In the genomic region with DNA sequence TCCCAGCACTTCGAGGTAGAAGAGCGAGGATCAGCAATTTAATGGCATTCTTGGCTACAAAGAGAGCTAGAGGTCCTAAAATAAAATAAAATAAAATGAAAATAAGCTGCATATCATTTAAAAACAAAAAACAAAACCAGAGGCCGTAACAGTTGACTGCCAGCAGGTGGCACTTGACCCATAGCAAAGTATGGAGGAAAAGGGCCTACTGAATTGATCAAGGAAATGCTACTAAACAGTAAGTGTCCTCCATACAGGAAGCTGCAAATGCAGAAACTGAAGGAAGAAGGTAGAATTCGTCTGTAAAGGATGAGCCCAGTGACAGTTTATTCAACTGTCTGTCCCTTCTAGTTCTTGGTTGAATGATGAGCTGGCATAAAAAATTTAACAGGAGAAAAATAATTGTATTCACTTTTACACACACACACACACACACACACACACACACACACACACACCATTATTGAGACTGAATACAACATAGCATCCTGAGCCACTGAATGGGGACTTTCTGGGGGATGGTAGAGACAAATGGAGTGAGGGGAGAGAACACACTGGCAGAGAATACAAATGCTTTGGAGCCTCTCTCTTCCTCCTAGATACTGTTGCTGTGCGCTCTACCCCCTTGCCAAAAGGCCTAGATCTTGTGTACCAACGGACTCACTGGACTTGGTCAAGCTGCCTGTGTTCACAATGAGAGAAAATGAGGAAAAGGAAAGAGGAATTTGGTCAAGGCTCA, we compare ENCODE assay signal across 9 mouse cellular contexts. TPM values are rescaled to one million over a fixed set of nuclear protein-coding genes. Genes with fewer than 3 reads are reported as not detected.
DNase-seq lines count a peak whose midpoint lies in the region; ATAC-seq and TF ChIP-seq lines count a peak whose summit lies in the region.
"Had no signal": no experiment of that assay in that cellular context is flagged by ENCODE, and none has a peak within 500 bp of the region (broad histone marks: within the 10 kb centered on the region; RNA-seq: fewer than 3 reads in every experiment).

No protein-coding gene starts in this region.

- H3K4me1 ChIP-seq in intestine, postnatal 0 days (replicated peaks; ENCODE audit: control insufficient read depth, insufficient read depth, low read length), result no peaks in the 10 kb centered on the region
- H3K4me1 ChIP-seq in intestine, embryonic 15.5 days (replicated peaks), result no peaks in the 10 kb centered on the region
- no peaks in the 10 kb centered on the region for H3K4me1 ChIP-seq in thymus, adult 2 months (replicated peaks; ENCODE audit: control insufficient read depth, insufficient read depth, low read length)
- H3K4me1 ChIP-seq: midbrain, embryonic 12.5 days had no signal

- no peak overlapping the region for H3K9ac ChIP-seq in intestine, postnatal 0 days (ENCODE audit: low read depth, low read length)
- no peak overlapping the region for H3K9ac ChIP-seq in intestine, embryonic 15.5 days
- H3K9ac ChIP-seq: midbrain, embryonic 12.5 days had no signal

- no peaks in the 10 kb centered on the region for H3K9me3 ChIP-seq in intestine, postnatal 0 days (ENCODE audit: control insufficient read depth)
- H3K9me3 ChIP-seq in intestine, embryonic 15.5 days, result no peaks in the 10 kb centered on the region
- H3K9me3 ChIP-seq: midbrain, embryonic 12.5 days had no signal

- WGBS in intestine, postnatal 0 days, result 66% methylated on average over 6 of the region's 6 CpGs
- 58% methylated on average over 6 of the region's 6 CpGs for WGBS in intestine, embryonic 15.5 days
- 76% methylated on average over 6 of the region's 6 CpGs for WGBS in thymus, adult 2 months

- TF ChIP-seq CTCF in intestine, postnatal 0 days (IDR thresholded peaks at IDR 0.05; ENCODE audit: low read depth), result peak; percentile 71
- no peak for TF ChIP-seq CTCF in thymus, adult 2 months (IDR thresholded peaks at IDR 0.05; ENCODE audit: borderline replicate concordance, control insufficient read depth, extremely low read depth, insufficient read depth, low read length, poor library complexity)

- ATAC-seq in intestine, postnatal 0 days, result no peak
- no peak for ATAC-seq in intestine, embryonic 15.5 days

- peak; percentile 11 for DNase-seq in thymus, adult 2 months
- no peak for DNase-seq in thymus, postnatal 36 days
- peak; percentile 29 for DNase-seq in embryo, embryonic 10.5 days (ENCODE audit: low spot score)
- DNase-seq in thymus, postnatal 25 days, result peak; percentile 6
- DNase-seq in adrenal gland, adult 18-20 months (ENCODE audit: low spot score in 2 of 2), result no peak
- DNase-seq in spleen, postnatal 4 days (ENCODE audit: low spot score in 2 of 2), result no peak

- H3K4me2 ChIP-seq in intestine, postnatal 0 days (replicated peaks; ENCODE audit: low read depth), result no peak overlapping the region
- no peak overlapping the region for H3K4me2 ChIP-seq in intestine, embryonic 15.5 days (replicated peaks)
- H3K4me2 ChIP-seq: midbrain, embryonic 12.5 days had no signal

- no peak overlapping the region for H3K27ac ChIP-seq in intestine, postnatal 0 days (ENCODE audit: low read depth, low read length)
- no peak overlapping the region for H3K27ac ChIP-seq in intestine, embryonic 15.5 days
- no peak overlapping the region for H3K27ac ChIP-seq in thymus, adult 2 months (ENCODE audit: control insufficient read depth, insufficient read depth, low read length)
- H3K27ac ChIP-seq: midbrain, embryonic 12.5 days had no signal

- peaks cover 9% of the 10 kb centered on the region; the same call in 1 of the 2 replicates for H3K36me3 ChIP-seq in intestine, postnatal 0 days (ENCODE audit: control insufficient read depth, insufficient read depth)
- H3K36me3 ChIP-seq in intestine, embryonic 15.5 days, result no peaks in the 10 kb centered on the region
- no peaks in the 10 kb centered on the region for H3K36me3 ChIP-seq in thymus, adult 2 months (ENCODE audit: control insufficient read depth, insufficient read depth, low read length)
- H3K36me3 ChIP-seq: midbrain, embryonic 12.5 days had no signal

- H3K27me3 ChIP-seq in intestine, postnatal 0 days (replicated peaks; ENCODE audit: control insufficient read depth, insufficient read depth, low read length), result no peaks in the 10 kb centered on the region
- no peaks in the 10 kb centered on the region for H3K27me3 ChIP-seq in intestine, embryonic 15.5 days (replicated peaks)
- H3K27me3 ChIP-seq in thymus, adult 2 months (ENCODE audit: control insufficient read depth, insufficient read depth, low read length), result no peaks in the 10 kb centered on the region

- no peak for TF ChIP-seq POLR2A in thymus, adult 2 months (IDR thresholded peaks at IDR 0.05; ENCODE audit: control insufficient read depth, extremely low read depth, insufficient read depth, low read length, poor library complexity)

- H3K4me3 ChIP-seq in intestine, postnatal 0 days (ENCODE audit: low read depth, low read length), result no peak overlapping the region
- H3K4me3 ChIP-seq in intestine, embryonic 15.5 days (replicated peaks), result no peak overlapping the region
- no peak overlapping the region for H3K4me3 ChIP-seq in thymus, adult 2 months (ENCODE audit: control insufficient read depth, insufficient read depth, low read length)
- H3K4me3 ChIP-seq: midbrain, embryonic 12.5 days had no signal

RNA-seq across cellular contexts. Expression of a gene that starts 11.0 kb away (rescaled TPM):
- polyA plus RNA-seq in intestine, postnatal 0 days (2015; fragmentation: Nextera tagmentation; extraction: Ambion mirVana), result 5.5 and 6.9 TPM in 2 replicates
- polyA plus RNA-seq in intestine, embryonic 15.5 days (2015; fragmentation: Nextera tagmentation; extraction: Ambion mirVana), result 8.3 and 8.7 TPM in 2 replicates
- 6.2 and 6.7 TPM in 2 replicates for polyA plus RNA-seq in thymus, adult 2 months (2012; rRNA removed)
- 1 to 10 TPM; 7.2 to 8.3 TPM for total RNA-seq in adrenal gland, adult 18-20 months (2021)

Comparison
In these comparisons a context has a peak if more than half of its experiments do, and no peak if none do; other contexts are left out.
1. DNase-seq: peak in thymus, adult 2 months (single experiment), embryo, embryonic 10.5 days (single experiment) and thymus, postnatal 25 days (single experiment); none in thymus, postnatal 36 days (0 of 2), adrenal gland, adult 18-20 months (0 of 2) and spleen, postnatal 4 days (0 of 2).